Mouse (Mus musculus): Measurements from ENCODE around the gene Gm9639.

DNA sequence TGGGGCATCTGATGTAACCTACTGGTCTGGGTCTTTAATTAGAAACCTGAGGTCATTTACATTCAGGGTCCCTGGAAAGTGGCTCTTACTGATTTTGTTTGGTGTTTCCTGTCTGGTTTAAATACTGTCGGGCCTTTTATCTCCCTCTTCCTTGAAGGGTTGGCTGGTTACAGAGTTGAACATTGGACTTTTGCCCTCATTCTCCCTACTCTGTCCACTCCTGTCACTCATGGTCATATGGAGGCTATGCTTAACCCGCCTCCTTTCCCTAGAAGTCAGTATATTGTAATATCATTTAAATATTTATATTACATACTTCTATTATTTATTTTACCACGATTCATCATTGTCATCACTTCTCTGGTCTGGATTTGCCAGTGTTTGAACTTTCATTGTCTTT lies 9.2 kb upstream of the Gm9639 start:
- TF ChIP-seq CTCF (IDR thresholded peaks at IDR 0.05; ENCODE audit: borderline replicate concordance, insufficient read depth, low read depth, low read length) (no peak), POLR2A (IDR thresholded peaks at IDR 0.05; ENCODE audit: borderline replicate concordance, insufficient read depth, low read length) (no peak)
